Comparison of ENCODE assay signal across 9 mouse cellular contexts in the genomic region with DNA sequence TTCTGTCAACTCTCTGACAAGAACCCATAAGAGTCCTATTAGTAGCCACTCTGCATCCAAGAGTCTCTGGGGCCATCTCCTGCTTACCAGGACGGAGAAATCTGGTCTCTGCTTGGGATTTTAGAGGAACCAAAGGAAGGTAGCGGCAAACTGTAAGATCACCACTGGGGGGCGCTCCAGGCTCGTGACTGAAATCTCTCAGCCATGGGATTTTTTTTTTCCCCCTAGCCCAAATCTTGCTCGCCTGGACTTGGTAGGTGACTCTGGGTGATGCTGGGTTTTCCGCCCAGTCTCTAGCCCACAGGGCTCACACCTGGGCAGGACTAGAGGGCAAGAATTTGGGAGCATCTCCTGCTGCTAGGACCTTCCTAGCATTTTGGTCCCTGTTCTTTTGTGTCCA. TPM values are rescaled to one million over a fixed set of nuclear protein-coding genes. Genes with fewer than 3 reads are reported as not detected.
DNase-seq lines count a peak whose midpoint lies in the region; ATAC-seq and TF ChIP-seq lines count a peak whose summit lies in the region.
"Had no signal": no experiment of that assay in that cellular context is flagged by ENCODE, and none has a peak within 500 bp of the region (broad histone marks: within the 10 kb centered on the region; RNA-seq: fewer than 3 reads in every experiment).

No protein-coding gene starts in this region.

- no peak overlapping the region for H3K27ac ChIP-seq in hindbrain, embryonic 11.5 days (ENCODE audit: low read depth, low read length)
- H3K27ac ChIP-seq in hindbrain, embryonic 13.5 days = no peak overlapping the region
- no peak overlapping the region for H3K27ac ChIP-seq in ES-E14 (ENCODE audit: insufficient read depth, low read depth, low read length, poor library complexity, severe bottlenecking)
- H3K27ac ChIP-seq: embryonic facial prominence, embryonic 15.5 days had no signal

- H3K9me3 ChIP-seq in hindbrain, embryonic 11.5 days (ENCODE audit: control insufficient read depth, low read length) = no peaks in the 10 kb centered on the region
- no peaks in the 10 kb centered on the region for H3K9me3 ChIP-seq in hindbrain, embryonic 13.5 days
- H3K9me3 ChIP-seq in ES-E14 (ENCODE audit: control insufficient read depth, insufficient read depth, low read depth, low read length) = no peaks in the 10 kb centered on the region
- H3K9me3 ChIP-seq: embryonic facial prominence, embryonic 15.5 days had no signal

- no peaks in the 10 kb centered on the region for H3K27me3 ChIP-seq in hindbrain, embryonic 11.5 days (ENCODE audit: control insufficient read depth, insufficient read depth, low read length)
- H3K27me3 ChIP-seq in hindbrain, embryonic 13.5 days = no peaks in the 10 kb centered on the region
- peaks cover 39% of the 10 kb centered on the region for H3K27me3 ChIP-seq in myocyte (ENCODE audit: control insufficient read depth, insufficient read depth, insufficient read length)
- H3K27me3 ChIP-seq: embryonic facial prominence, embryonic 15.5 days had no signal

- H3ac ChIP-seq in myocyte (ENCODE audit: control insufficient read depth, insufficient read length) = no peak overlapping the region

- no peak overlapping the region for H3K9ac ChIP-seq in hindbrain, embryonic 11.5 days (ENCODE audit: low read depth, low read length)
- no peak overlapping the region for H3K9ac ChIP-seq in hindbrain, embryonic 13.5 days
- no peak overlapping the region for H3K9ac ChIP-seq in ES-E14 (ENCODE audit: insufficient read depth, low read depth, low read length, poor library complexity, severe bottlenecking)
- H3K9ac ChIP-seq: embryonic facial prominence, embryonic 15.5 days had no signal

- H3K4me2 ChIP-seq in hindbrain, embryonic 11.5 days (replicated peaks; ENCODE audit: low read depth, low read length) = no peak overlapping the region
- H3K4me2 ChIP-seq in hindbrain, embryonic 13.5 days = no peak overlapping the region
- H3K4me2 ChIP-seq in myocyte (ENCODE audit: low read depth) = peak overlapping the region; percentile 3
- H3K4me2 ChIP-seq: embryonic facial prominence, embryonic 15.5 days had no signal

- DNase-seq in hindbrain, embryonic 11.5 days (ENCODE audit: low spot score) = peak; percentile 90
- peak; percentile 69 for DNase-seq in ES-E14 (ENCODE audit: low read depth, low spot score)
- DNase-seq in cerebellum, adult 18-20 months = peak; percentile 71 to 83
- DNase-seq in gastrocnemius, postnatal 14 days = peak; percentile 72
- peak; percentile 64 to 78 for DNase-seq in left cerebral cortex, postnatal 10 days (ENCODE audit: extremely low spot score in 1 of 2, low spot score in 2 of 2)
- DNase-seq in thymus, postnatal 10 days (ENCODE audit: low spot score in 2 of 2) = peak; percentile 37 to 86

- no peaks in the 10 kb centered on the region for H3K79me2 ChIP-seq in myocyte (ENCODE audit: control insufficient read depth, insufficient read depth)

- WGBS in hindbrain, embryonic 11.5 days = 5% methylated on average over 6 of the region's 6 CpGs
- 12% methylated on average over 6 of the region's 6 CpGs for WGBS in hindbrain, embryonic 13.5 days

- intact Hi-C loops in gastrocnemius, postnatal 14 days (cut with DNase I; ENCODE audit: low total_unique reads) = no loop called here
- intact Hi-C loops in left cerebral cortex, postnatal 10 days (cut with DNase I) = loop anchor here (10.0 kb wide), 1 partner anchor 321 kb away; a partner anchor contains a TSS

- no peak overlapping the region for H3K4me3 ChIP-seq in hindbrain, embryonic 11.5 days (ENCODE audit: low read depth, low read length)
- H3K4me3 ChIP-seq in hindbrain, embryonic 13.5 days = no peak overlapping the region
- no peak overlapping the region for H3K4me3 ChIP-seq in ES-E14 (ENCODE audit: insufficient read depth in 1 of 2, low read depth in 1 of 2, low read length in 2 of 2, poor library complexity in 1 of 2, severe bottlenecking in 1 of 2)
- no peak overlapping the region for H3K4me3 ChIP-seq in myocyte
- H3K4me3 ChIP-seq: embryonic facial prominence, embryonic 15.5 days had no signal

- no peaks in the 10 kb centered on the region for H3K4me1 ChIP-seq in hindbrain, embryonic 11.5 days (replicated peaks; ENCODE audit: control insufficient read depth, insufficient read depth, low read length)
- H3K4me1 ChIP-seq in hindbrain, embryonic 13.5 days (replicated peaks) = no peaks in the 10 kb centered on the region
- peaks cover 4 to 12% of the 10 kb centered on the region in 2 experiments; a peak in 3 of 4 replicates for H3K4me1 ChIP-seq in ES-E14 (ENCODE audit: control insufficient read depth in 2 of 2, insufficient read depth in 2 of 2, low read length in 2 of 2, poor library complexity in 1 of 2)

- no peaks in the 10 kb centered on the region for H3K36me3 ChIP-seq in hindbrain, embryonic 11.5 days (ENCODE audit: control insufficient read depth, insufficient read depth, low read length)
- H3K36me3 ChIP-seq in hindbrain, embryonic 13.5 days = no peaks in the 10 kb centered on the region
- no peaks in the 10 kb centered on the region for H3K36me3 ChIP-seq in ES-E14 (ENCODE audit: control insufficient read depth, insufficient read depth, low read length, poor library complexity, severe bottlenecking)
- no peaks in the 10 kb centered on the region for H3K36me3 ChIP-seq in myocyte (ENCODE audit: control insufficient read depth, insufficient read depth)
- H3K36me3 ChIP-seq: embryonic facial prominence, embryonic 15.5 days had no signal

- TF ChIP-seq POLR2A in myocyte (IDR thresholded peaks at IDR 0.05; ENCODE audit: insufficient read length, low read depth) = no peak

- no peak for ATAC-seq in hindbrain, embryonic 11.5 days (ENCODE audit: low FRiP score)
- no peak for ATAC-seq in hindbrain, embryonic 13.5 days (ENCODE audit: low FRiP score)

- in situ Hi-C loops in ES-E14 (cut with MboI; ENCODE audit: low sequenced_read_pairs in 2 of 2, unreplicated experiment in 2 of 2) = loop anchor here in 1 of 2 experiments (5.0 to 10.0 kb wide), 2 partner anchors 141 to 212 kb away; a partner anchor contains a TSS

TF ChIP-seq in ES-E14, 5 proteins besides CTCF, POLR2A, EP300 and RAD21:
- TF ChIP-seq CHD2 (IDR thresholded peaks at IDR 0.05; ENCODE audit: low read depth, low read length) (no peak), MAFK (IDR thresholded peaks at IDR 0.05; ENCODE audit: insufficient read depth, low read depth, low read length) (no peak), HCFC1 (IDR thresholded peaks at IDR 0.05; ENCODE audit: borderline replicate concordance, insufficient read depth, low read length) (no peak), ZNF384 (IDR thresholded peaks at IDR 0.05; ENCODE audit: low read depth, low read length) (peak; percentile 93), ZC3H11A (IDR thresholded peaks at IDR 0.05; ENCODE audit: borderline replicate concordance, low read depth, low read length) (peak; percentile 63; the same call in 1 of the 2 replicates)

TF ChIP-seq in myocyte, 11 proteins besides CTCF, POLR2A, EP300 and RAD21:
- TF ChIP-seq TCF12 (IDR thresholded peaks at IDR 0.05; ENCODE audit: insufficient read depth, poor library complexity, severe bottlenecking) (no peak), TCF3 (IDR thresholded peaks at IDR 0.05; ENCODE audit: insufficient read length, low read depth) (no peak), REST (IDR thresholded peaks at IDR 0.05; ENCODE audit: insufficient read depth, insufficient read length) (no peak), MAX (IDR thresholded peaks at IDR 0.05; ENCODE audit: low read depth) (no peak)
TF ChIP-seq in myocyte: peak in this region for 0.

RNA-seq across cellular contexts. Expression of a gene that starts 46.6 kb away (rescaled TPM):
- 0.14 and 0.17 TPM in 2 replicates for polyA plus RNA-seq in hindbrain, embryonic 11.5 days (2014; fragmentation: Nextera tagmentation; extraction: Ambion mirVana)
- polyA plus RNA-seq in hindbrain, embryonic 13.5 days (2015; fragmentation: Nextera tagmentation; extraction: Ambion mirVana) = 0.30 and 0.32 TPM in 2 replicates
- 0.40 and 1.0 TPM in 2 replicates for total RNA-seq in ES-E14 (2012; rRNA removed)
- total RNA-seq in gastrocnemius, postnatal 14 days (2021) = under 1 TPM; 0.04 to 0.08 TPM
- total RNA-seq in left cerebral cortex, postnatal 10 days (2021) = under 1 TPM; 0.02 to 0.08 TPM
- 0.16 TPM for polyA plus RNA-seq in myocyte (2012; fragmentation: generic; extraction: Trizol)
